Mouse (Mus musculus): ENCODE measurements at regions not wholly inside any gene's neighbourhood (a gene's known extent, or its start where the extent isn't known, plus 50 kb on each side); places are given as distances from the start of the nearest gene placed in this dataset.

DNA sequence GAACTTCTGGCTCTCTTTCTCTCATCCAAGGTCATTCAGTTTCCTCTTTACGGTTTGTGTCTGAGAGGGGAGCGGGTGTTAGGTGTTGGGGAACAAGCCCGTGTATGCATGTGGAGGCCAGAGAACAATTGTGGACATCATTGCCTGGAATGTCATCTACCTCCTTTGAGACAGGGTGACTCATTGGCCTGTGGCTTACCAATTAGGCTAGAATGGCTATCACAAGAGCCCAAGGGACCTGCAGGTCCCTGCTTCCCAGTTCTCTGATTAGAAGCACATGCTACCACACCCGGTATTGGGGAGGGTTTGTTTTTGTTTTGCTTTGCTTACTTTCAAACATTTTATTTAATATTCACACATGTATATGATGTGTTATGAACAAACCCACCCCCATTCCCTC lies 216.0 kb downstream of the Lmo4 start:
- Histone ChIP-seq H3K4me2 (replicated peaks) (no peak overlapping the region), H3K27me3 (no peaks in the 10 kb centered on the region), H3K36me3 (no peaks in the 10 kb centered on the region), H3K4me1 (no peaks in the 10 kb centered on the region), H3K9me3 (replicated peaks) (0 out of 2 replicates have a peak, but pooled peaks cover 3% of the 10 kb centered on the region), H3K27ac (no peak overlapping the region), H3K4me3 (no peak overlapping the region), H3K9ac (no peak overlapping the region)
- ATAC-seq (ENCODE audit: low FRiP score), result no peak
- WGBS, result 82% methylated on average over 4 of the region's 4 CpGs

DNA sequence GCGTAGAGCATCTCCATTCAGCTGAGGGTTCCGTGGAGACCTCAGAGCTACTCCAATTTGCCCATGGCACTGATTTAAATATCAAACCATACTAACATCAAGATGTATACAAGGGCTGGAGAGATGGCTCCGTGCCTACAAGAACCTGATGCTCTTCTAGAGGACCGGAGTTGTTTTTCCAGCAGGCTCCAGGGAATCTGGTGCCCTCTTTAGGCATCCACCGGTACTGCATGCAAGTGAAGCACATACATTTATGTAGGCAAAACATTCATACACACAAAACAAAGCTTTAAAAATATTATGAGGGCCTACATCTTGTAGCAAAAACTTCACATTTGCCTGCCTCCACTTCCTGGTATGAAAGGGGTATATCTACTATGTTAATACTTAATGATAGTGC lies 217.0 kb downstream of the Lmo4 start:
- no peaks in the 10 kb centered on the region for H3K27me3 ChIP-seq
- WGBS, result 94% methylated on average over 5 of the region's 5 CpGs
- no peak overlapping the region for H3K4me2 ChIP-seq (replicated peaks)
- no peak overlapping the region for H3K4me3 ChIP-seq
- no peaks in the 10 kb centered on the region for H3K36me3 ChIP-seq
- H3K9me3 ChIP-seq (replicated peaks), result 0 out of 2 replicates have a peak, but pooled peaks cover 3% of the 10 kb centered on the region
- no peak overlapping the region for H3K27ac ChIP-seq
- H3K4me1 ChIP-seq, result no peaks in the 10 kb centered on the region
- no peak for ATAC-seq (ENCODE audit: low FRiP score)
- H3K9ac ChIP-seq, result no peak overlapping the region

DNA sequence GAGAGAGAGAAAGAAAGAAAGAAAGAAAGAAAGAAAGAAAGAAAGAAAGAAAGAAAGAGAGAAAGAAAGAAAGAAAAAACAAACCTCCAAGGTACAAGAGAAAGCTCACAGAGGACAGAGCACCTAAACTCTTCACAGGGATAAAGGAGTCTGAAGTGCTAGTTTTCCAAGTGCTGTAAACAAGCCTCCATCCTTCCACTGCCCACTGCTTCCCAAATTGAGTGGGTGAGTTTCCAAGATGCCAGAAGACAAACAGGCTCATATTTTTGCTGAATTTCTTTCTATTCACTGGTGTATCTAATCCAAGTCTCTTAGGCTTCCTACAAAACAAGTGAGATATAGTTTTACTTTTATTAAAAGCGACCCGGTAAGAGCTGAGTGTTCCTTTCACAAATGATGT lies 218.2 kb downstream of the Lmo4 start:
- no peak overlapping the region for H3K4me2 ChIP-seq (replicated peaks)
- H3K9me3 ChIP-seq (replicated peaks), result 0 out of 2 replicates have a peak, but pooled peaks cover 3% of the 10 kb centered on the region
- H3K4me3 ChIP-seq, result no peak overlapping the region
- no peak overlapping the region for H3K27ac ChIP-seq
- ATAC-seq (ENCODE audit: low FRiP score), result no peak
- no peaks in the 10 kb centered on the region for H3K27me3 ChIP-seq
- WGBS, result 97% methylated on average over 2 of the region's 2 CpGs
- no peaks in the 10 kb centered on the region for H3K4me1 ChIP-seq
- no peaks in the 10 kb centered on the region for H3K36me3 ChIP-seq
- no peak overlapping the region for H3K9ac ChIP-seq

DNA sequence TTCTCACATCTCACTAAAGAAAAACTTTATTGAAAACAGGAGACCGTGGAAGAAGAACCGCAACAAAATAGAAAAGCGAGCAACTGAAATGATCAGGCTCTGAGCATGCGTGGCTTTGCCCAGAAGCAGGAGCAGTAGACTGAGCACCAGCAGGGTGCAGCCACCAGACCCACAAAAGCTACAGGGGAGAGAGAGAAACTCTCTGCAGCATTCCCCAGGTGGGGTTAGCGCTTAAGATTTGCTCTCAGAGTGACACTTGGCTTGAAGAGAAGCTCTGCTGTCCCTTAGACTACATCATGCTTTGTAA lies 218.9 kb downstream of the Lmo4 start:
- WGBS, result 65% methylated on average over 5 of the region's 5 CpGs
- Histone ChIP-seq H3K27ac (no peak overlapping the region), H3K36me3 (no peaks in the 10 kb centered on the region), H3K27me3 (no peaks in the 10 kb centered on the region), H3K9ac (no peak overlapping the region), H3K4me2 (replicated peaks) (no peak overlapping the region), H3K4me1 (no peaks in the 10 kb centered on the region), H3K4me3 (no peak overlapping the region), H3K9me3 (replicated peaks) (0 out of 2 replicates have a peak, but pooled peaks cover 3% of the 10 kb centered on the region)
- no peak for ATAC-seq (ENCODE audit: low FRiP score)

DNA sequence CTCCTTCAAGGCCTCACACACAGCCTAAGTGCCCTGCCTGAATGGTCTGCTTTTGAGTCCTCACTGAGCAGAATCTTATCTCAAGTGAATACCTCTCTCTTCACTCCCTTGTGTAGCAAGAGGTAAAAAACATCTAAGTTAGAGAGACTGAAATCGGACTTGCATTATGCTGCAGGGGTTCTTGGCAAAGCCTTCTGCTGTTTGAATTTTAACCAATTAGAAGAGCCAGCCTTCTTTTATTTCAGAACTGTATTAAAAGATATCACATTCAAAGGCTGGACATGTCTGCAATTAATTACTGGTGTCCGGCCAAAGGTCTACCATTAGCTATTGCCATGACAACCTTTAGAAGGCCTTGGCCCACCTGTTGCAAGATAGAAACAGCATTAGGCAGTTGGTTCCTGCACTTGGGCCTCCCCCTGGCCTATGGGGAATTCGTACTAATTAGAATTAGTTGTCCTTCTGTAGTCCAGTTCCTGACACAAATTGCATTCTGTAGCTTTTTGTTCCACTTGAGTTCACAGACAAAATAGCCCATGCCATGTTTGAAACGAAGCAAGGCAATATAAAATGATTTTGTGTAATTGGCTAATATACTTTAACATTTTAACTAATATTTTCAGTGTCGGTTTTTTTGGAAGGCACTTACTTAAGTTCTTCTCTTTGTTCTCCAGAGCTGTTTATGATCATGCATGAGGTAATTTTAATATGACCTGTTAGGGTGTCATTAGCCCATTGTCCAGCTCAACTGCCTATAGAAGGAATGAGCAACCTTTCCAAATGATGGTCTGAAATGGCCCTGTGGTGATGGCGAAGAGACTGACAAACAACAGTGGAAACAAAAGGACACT lies 219.4 kb downstream of the Lmo4 start:
- Histone ChIP-seq H3K27ac (no peak overlapping the region), H3K9ac (no peak overlapping the region), H3K9me3 (replicated peaks) (0 out of 2 replicates have a peak, but pooled peaks cover 3% of the 10 kb centered on the region), H3K4me1 (no peaks in the 10 kb centered on the region), H3K27me3 (no peaks in the 10 kb centered on the region), H3K4me3 (no peak overlapping the region), H3K4me2 (replicated peaks) (no peak overlapping the region), H3K36me3 (no peaks in the 10 kb centered on the region)
- 70% methylated on average over 6 of the region's 6 CpGs for WGBS
- ATAC-seq (ENCODE audit: low FRiP score), result no peak

DNA sequence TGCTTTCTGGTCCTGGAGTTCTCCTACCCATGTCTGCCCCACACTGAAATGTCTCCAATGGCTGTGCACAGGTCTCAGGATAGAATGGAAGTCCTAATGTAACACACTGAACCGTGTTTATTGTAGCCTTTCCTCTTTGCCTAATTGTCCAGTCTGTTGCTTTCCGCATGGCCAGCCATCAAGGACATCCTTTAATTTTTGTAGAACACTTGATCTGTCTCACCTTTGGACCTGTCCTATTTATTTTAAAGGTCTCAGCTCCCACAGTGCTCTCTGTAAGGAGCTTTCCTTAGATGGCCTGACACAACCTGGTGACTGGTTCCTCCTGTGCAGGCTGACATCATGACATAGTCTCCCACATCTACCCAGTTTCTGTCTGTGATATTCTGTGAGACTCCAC lies 226.3 kb downstream of the Lmo4 start:
- H3K4me3 ChIP-seq, result no peak overlapping the region
- no peak for ATAC-seq (ENCODE audit: low FRiP score)
- no peaks in the 10 kb centered on the region for H3K27me3 ChIP-seq
- no peaks in the 10 kb centered on the region for H3K9me3 ChIP-seq (replicated peaks)
- H3K4me2 ChIP-seq (replicated peaks), result no peak overlapping the region
- WGBS, result 85% methylated on average over 2 of the region's 2 CpGs
- H3K4me1 ChIP-seq, result no peaks in the 10 kb centered on the region
- H3K27ac ChIP-seq, result no peak overlapping the region
- H3K9ac ChIP-seq, result no peak overlapping the region
- no peaks in the 10 kb centered on the region for H3K36me3 ChIP-seq

GRCm38 (mm10) chr3:143977886-143978447 lies 227.1 kb downstream of the Lmo4 start:
- ATAC-seq (ENCODE audit: low FRiP score), result no peak
- no peaks in the 10 kb centered on the region for H3K27me3 ChIP-seq

GRCm38 (mm10) chr3:143973582-143973981 lies 231.4 kb downstream of the Lmo4 start:
- Histone ChIP-seq H3K36me3 (no peaks in the 10 kb centered on the region), H3K4me1 (no peaks in the 10 kb centered on the region), H3K27me3 (no peaks in the 10 kb centered on the region), H3K9me3 (replicated peaks) (no peaks in the 10 kb centered on the region), H3K9ac (no peak overlapping the region), H3K4me3 (no peak overlapping the region), H3K27ac (no peak overlapping the region), H3K4me2 (replicated peaks) (no peak overlapping the region)
- 77% methylated on average over 9 of the region's 9 CpGs for WGBS
- ATAC-seq (ENCODE audit: low FRiP score), result no peak

More at GRCm38 (mm10) chr3:143977886-143978447, 227.1 kb downstream of the Lmo4 start:
- Histone ChIP-seq H3K4me2 (replicated peaks) (no peak overlapping the region), H3K4me3 (no peak overlapping the region), H3K27ac (no peak overlapping the region), H3K36me3 (no peaks in the 10 kb centered on the region), H3K4me1 (no peaks in the 10 kb centered on the region), H3K9ac (no peak overlapping the region), H3K9me3 (replicated peaks) (no peaks in the 10 kb centered on the region)
- 90% methylated on average over 7 of the region's 7 CpGs for WGBS

- no peaks in the 10 kb centered on the region for H3K27me3 ChIP-seq
- ATAC-seq (ENCODE audit: low FRiP score), result no peak
- H3K4me1 ChIP-seq, result no peaks in the 10 kb centered on the region
Observed at GRCm38 (mm10) chr3:143972351-143972750, 232.7 kb downstream of the Lmo4 start.

DNA sequence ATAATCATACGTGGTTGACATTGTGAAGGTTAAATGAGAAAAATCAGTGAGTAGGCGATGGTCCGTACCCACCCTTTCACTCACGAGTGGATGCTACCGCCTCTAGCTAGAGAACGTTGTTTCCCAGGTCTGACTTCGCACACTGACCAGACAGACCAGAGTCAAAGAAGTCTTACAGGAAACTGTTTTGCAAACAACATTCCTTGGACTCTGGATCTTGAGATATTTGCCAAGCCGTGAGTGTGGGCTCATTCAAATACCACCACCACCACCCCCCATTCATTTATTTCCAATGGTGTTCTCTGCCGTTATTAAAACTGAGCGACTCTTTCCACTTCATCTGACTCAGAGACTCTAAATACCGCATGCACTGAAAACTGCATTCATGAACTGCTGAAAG lies 234.2 kb downstream of the Lmo4 start:
- no peak overlapping the region for H3K9ac ChIP-seq
- no peaks in the 10 kb centered on the region for H3K4me1 ChIP-seq
- H3K9me3 ChIP-seq (replicated peaks), result no peaks in the 10 kb centered on the region
- no peak overlapping the region for H3K27ac ChIP-seq
- no peaks in the 10 kb centered on the region for H3K27me3 ChIP-seq
- no peak overlapping the region for H3K4me2 ChIP-seq (replicated peaks)
- H3K36me3 ChIP-seq, result no peaks in the 10 kb centered on the region
- no peak overlapping the region for H3K4me3 ChIP-seq
- no peak for ATAC-seq (ENCODE audit: low FRiP score)
- 89% methylated on average over 11 of the region's 11 CpGs for WGBS

More at GRCm38 (mm10) chr3:143972351-143972750, 232.7 kb downstream of the Lmo4 start:
- no peaks in the 10 kb centered on the region for H3K36me3 ChIP-seq
- H3K9ac ChIP-seq, result no peak overlapping the region
- H3K27ac ChIP-seq, result no peak overlapping the region
- H3K9me3 ChIP-seq (replicated peaks), result no peaks in the 10 kb centered on the region
- H3K4me3 ChIP-seq, result no peak overlapping the region
- no peak overlapping the region for H3K4me2 ChIP-seq (replicated peaks)

GRCm38 (mm10) chr3:143955508-143955907 lies 249.5 kb downstream of the Lmo4 start:
- 90% methylated on average over 7 of the region's 7 CpGs for WGBS
- Histone ChIP-seq H3K9ac (no peak overlapping the region), H3K27ac (no peak overlapping the region), H3K4me3 (no peak overlapping the region), H3K9me3 (replicated peaks) (no peaks in the 10 kb centered on the region), H3K4me2 (replicated peaks) (no peak overlapping the region), H3K36me3 (no peaks in the 10 kb centered on the region), H3K27me3 (no peaks in the 10 kb centered on the region), H3K4me1 (no peaks in the 10 kb centered on the region)
- ATAC-seq (ENCODE audit: low FRiP score), result no peak

- Histone ChIP-seq H3K9me3 (replicated peaks) (no peaks in the 10 kb centered on the region), H3K27ac (no peak overlapping the region), H3K9ac (no peak overlapping the region), H3K4me3 (no peak overlapping the region), H3K36me3 (no peaks in the 10 kb centered on the region), H3K4me2 (replicated peaks) (no peak overlapping the region), H3K4me1 (no peaks in the 10 kb centered on the region), H3K27me3 (no peaks in the 10 kb centered on the region)
- 88% methylated on average over 7 of the region's 7 CpGs for WGBS
- ATAC-seq (ENCODE audit: low FRiP score), result no peak
Observed at GRCm38 (mm10) chr3:143954822-143955221, 250.2 kb downstream of the Lmo4 start.

- H3K27me3 ChIP-seq, result no peaks in the 10 kb centered on the region
- ATAC-seq (ENCODE audit: low FRiP score), result no peak
Observed at GRCm38 (mm10) chr3:143952289-143952688, 252.7 kb downstream of the Lmo4 start.

More at GRCm38 (mm10) chr3:143952289-143952688, 252.7 kb downstream of the Lmo4 start:
- 79% methylated on average over 8 of the region's 8 CpGs for WGBS
- Histone ChIP-seq H3K27ac (no peak overlapping the region), H3K4me2 (replicated peaks) (no peak overlapping the region), H3K9me3 (replicated peaks) (no peaks in the 10 kb centered on the region), H3K4me3 (no peak overlapping the region), H3K9ac (no peak overlapping the region), H3K4me1 (peaks cover 5% of the 10 kb centered on the region; the same call in 1 of the 2 replicates), H3K36me3 (no peaks in the 10 kb centered on the region)

All from hindbrain, embryonic 12.5 days (tissue).